Mouse (Mus musculus): ENCODE results near the gene Prpf19. TPM values are rescaled to one million over a fixed set of nuclear protein-coding genes. Genes with fewer than 3 reads are reported as not detected.

Gene Prpf19
- total RNA-seq (2014; rRNA removed; ENCODE audit: low replicate concordance) (362 and 463 TPM in 2 replicates), polyA plus RNA-seq (2015; fragmentation: Nextera tagmentation; extraction: Ambion mirVana) (33.0 and 36.8 TPM in 2 replicates)

DNA sequence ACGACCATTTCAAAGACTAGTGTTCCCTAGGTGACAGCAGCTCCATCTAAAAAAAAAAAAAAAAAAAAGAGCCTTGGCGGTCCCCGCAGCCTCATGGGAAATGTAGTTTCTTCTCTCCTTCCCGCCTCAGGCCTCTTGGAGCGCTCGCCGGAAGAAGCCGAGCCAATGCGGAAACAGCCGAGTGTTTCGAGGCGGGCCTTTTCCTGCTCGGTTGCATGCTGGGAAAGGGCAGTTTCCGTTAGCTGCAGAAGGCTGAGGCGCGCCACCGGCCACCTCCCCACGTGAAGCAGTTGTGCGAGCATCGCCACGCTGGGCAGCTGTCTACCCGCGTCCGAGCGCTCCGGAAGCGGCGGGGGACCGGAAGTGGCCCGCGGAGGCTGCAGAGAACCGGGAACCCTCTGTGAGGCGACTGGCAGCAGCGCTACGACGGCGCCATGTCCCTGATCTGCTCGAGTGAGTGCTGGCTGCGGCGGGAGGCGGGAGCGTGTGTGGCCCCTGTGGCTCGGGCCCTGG lies at the start of gene Prpf19:
Gene Prpf19 (plus strand): TSS at position 216 of the 513 bp plus-strand sequence.
- no peaks in the 10 kb centered on the region for H3K27me3 ChIP-seq (ENCODE audit: control insufficient read depth, insufficient read depth, low read length)
- peak; percentile 93 for ATAC-seq (ENCODE audit: insufficient read depth, low read depth)
- peaks cover 25% of the 10 kb centered on the region for H3K36me3 ChIP-seq (replicated peaks; ENCODE audit: control insufficient read depth, insufficient read depth, low read length)
- H3K4me1 ChIP-seq (ENCODE audit: control insufficient read depth, insufficient read depth) = peaks cover 25% of the 10 kb centered on the region
- WGBS = under 1% methylated on average over 42 of the region's 43 CpGs
- H3K27ac ChIP-seq (ENCODE audit: low read depth) = peak within 1 kb of the TSS; percentile 96
- DNase-seq (ENCODE audit: low spot score) = peak; percentile 99
- TF ChIP-seq EP300 (IDR thresholded peaks at IDR 0.05; ENCODE audit: low read depth) (0 out of 2 replicates have a peak, but pooled peaks have one; percentile 43), CTCF (IDR thresholded peaks at IDR 0.05; ENCODE audit: low read depth) (0 out of 2 replicates have a peak, but pooled peaks have one; percentile 5)
- peak within 1 kb of the TSS; percentile 93 for H3K4me3 ChIP-seq (ENCODE audit: low read depth, low read length)
- peak within 1 kb of the TSS; percentile 90 for H3K4me2 ChIP-seq (ENCODE audit: low read depth, low read length)
- no peaks in the 10 kb centered on the region for H3K9me3 ChIP-seq (replicated peaks; ENCODE audit: control insufficient read depth, low read length)
- peak within 1 kb of the TSS; percentile 96 for H3K9ac ChIP-seq (replicated peaks; ENCODE audit: low read depth, low read length)

DNA sequence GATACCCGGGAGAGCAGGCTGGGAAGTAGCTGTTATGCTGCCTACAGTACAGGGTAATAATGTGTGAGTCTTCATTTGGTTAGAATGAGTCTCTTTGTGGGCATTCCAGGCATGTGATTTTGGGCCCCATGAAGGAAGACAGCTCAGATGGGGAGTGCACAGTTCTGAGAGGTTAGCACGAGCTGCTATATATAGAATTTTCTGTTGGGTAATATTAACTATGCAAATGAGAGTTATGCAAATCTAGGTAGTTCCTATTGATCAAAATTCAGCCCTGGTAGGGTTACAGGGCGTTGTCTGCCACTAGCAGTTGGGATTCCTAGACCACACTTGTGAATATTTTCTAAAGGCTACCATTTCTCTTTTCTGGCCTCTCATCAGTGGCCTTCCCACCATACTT lies 49.6 kb upstream of the Prpf19 start:
- Histone ChIP-seq H3K27me3 (ENCODE audit: control insufficient read depth, insufficient read depth, low read length) (no peaks in the 10 kb centered on the region), H3K27ac (ENCODE audit: low read depth) (no peak overlapping the region), H3K4me1 (ENCODE audit: control insufficient read depth, insufficient read depth) (peaks cover 11% of the 10 kb centered on the region; the same call in 1 of the 2 replicates), H3K9ac (replicated peaks; ENCODE audit: low read depth, low read length) (no peak overlapping the region), H3K36me3 (replicated peaks; ENCODE audit: control insufficient read depth, insufficient read depth, low read length) (no peaks in the 10 kb centered on the region), H3K4me3 (ENCODE audit: low read depth, low read length) (no peak overlapping the region), H3K9me3 (replicated peaks; ENCODE audit: control insufficient read depth, low read length) (no peaks in the 10 kb centered on the region), H3K4me2 (ENCODE audit: low read depth, low read length) (no peak overlapping the region)
- WGBS = 80% methylated on average over 3 of the region's 3 CpGs
- ATAC-seq (ENCODE audit: insufficient read depth, low read depth) (no peak), DNase-seq (ENCODE audit: low spot score) (no peak)
- TF ChIP-seq EP300 (IDR thresholded peaks at IDR 0.05; ENCODE audit: low read depth) (no peak), CTCF (IDR thresholded peaks at IDR 0.05; ENCODE audit: low read depth) (no peak)

DNA sequence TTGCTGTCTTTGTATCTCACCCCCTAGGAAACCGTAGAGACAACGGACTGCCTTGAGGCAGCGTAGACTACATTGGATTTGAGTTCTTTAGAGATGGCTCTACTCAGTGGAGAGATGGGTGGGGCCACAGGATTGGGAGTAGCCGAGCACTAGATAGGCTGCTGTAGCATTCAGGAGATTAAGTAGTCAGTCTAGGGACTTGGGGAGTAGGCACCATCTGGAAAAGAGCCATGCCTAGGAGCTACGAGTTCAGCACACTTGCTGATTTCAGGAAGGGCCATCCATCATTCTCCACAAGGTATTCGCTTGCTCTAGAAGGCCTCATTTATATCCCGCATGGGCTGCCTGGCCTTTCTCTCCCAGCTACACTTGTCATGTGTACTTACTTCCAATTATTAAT lies 48.9 kb upstream of the Prpf19 start:
- no peaks in the 10 kb centered on the region for H3K27me3 ChIP-seq (ENCODE audit: control insufficient read depth, insufficient read depth, low read length)
- no peak overlapping the region for H3K9ac ChIP-seq (replicated peaks; ENCODE audit: low read depth, low read length)
- H3K36me3 ChIP-seq (replicated peaks; ENCODE audit: control insufficient read depth, insufficient read depth, low read length) = no peaks in the 10 kb centered on the region
- H3K4me2 ChIP-seq (ENCODE audit: low read depth, low read length) = no peak overlapping the region
- no peak overlapping the region for H3K27ac ChIP-seq (ENCODE audit: low read depth)
- WGBS = 69% methylated on average over 7 of the region's 7 CpGs
- ATAC-seq (ENCODE audit: insufficient read depth, low read depth) = no peak
- no peaks in the 10 kb centered on the region for H3K9me3 ChIP-seq (replicated peaks; ENCODE audit: control insufficient read depth, low read length)
- no peak overlapping the region for H3K4me3 ChIP-seq (ENCODE audit: low read depth, low read length)
- H3K4me1 ChIP-seq (ENCODE audit: control insufficient read depth, insufficient read depth) = peaks cover 11% of the 10 kb centered on the region; the same call in 1 of the 2 replicates
- no peak for DNase-seq (ENCODE audit: low spot score)
- TF ChIP-seq EP300 (IDR thresholded peaks at IDR 0.05; ENCODE audit: low read depth) (no peak), CTCF (IDR thresholded peaks at IDR 0.05; ENCODE audit: low read depth) (no peak)

DNA sequence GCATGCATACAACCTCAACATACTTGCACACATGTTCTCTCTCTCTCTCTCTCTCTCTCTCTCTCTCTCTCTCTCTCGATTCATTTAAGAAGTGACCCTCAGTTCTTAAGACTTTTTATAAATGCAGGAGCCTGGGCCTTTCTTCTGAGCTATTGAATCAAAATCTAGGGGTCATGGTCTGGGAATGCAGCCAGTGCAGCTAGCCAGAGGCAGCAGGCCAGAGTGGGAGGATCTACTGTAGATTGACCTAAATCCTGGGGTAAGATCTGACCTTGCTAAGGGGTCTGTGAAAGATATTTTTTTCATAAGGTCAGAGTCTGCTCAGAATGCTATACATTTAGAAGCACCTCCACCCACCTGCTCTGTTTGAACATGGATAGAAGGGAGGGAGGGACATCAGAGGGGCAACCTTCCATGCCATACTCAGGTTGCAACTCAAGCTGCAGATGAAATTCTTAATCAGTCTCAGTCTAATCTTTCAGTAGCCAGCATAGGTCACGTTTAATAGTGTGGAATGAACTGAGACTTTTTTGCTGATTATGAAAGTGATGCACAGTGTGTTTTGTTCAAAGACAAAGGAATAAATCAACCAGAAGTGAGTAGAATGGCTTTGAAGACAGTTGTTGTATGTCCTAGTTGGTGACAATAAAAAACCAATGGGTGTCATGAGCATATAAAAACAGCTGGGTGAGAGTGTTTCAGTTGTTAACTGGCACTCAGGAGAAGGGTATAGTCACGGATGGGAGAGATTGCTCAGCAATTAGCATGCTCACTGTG lies 47.5 kb upstream of the Prpf19 start:
- H3K36me3 ChIP-seq (replicated peaks; ENCODE audit: control insufficient read depth, insufficient read depth, low read length) = no peaks in the 10 kb centered on the region
- no peak overlapping the region for H3K4me3 ChIP-seq (ENCODE audit: low read depth, low read length)
- H3K27me3 ChIP-seq (ENCODE audit: control insufficient read depth, insufficient read depth, low read length) = no peaks in the 10 kb centered on the region
- H3K4me1 ChIP-seq (ENCODE audit: control insufficient read depth, insufficient read depth) = peaks cover 11% of the 10 kb centered on the region; the same call in 1 of the 2 replicates
- H3K4me2 ChIP-seq (ENCODE audit: low read depth, low read length) = no peak overlapping the region
- 36% methylated on average over 3 of the region's 3 CpGs for WGBS
- H3K27ac ChIP-seq (ENCODE audit: low read depth) = no peak overlapping the region
- no peak for DNase-seq (ENCODE audit: low spot score)
- H3K9ac ChIP-seq (replicated peaks; ENCODE audit: low read depth, low read length) = no peak overlapping the region
- no peaks in the 10 kb centered on the region for H3K9me3 ChIP-seq (replicated peaks; ENCODE audit: control insufficient read depth, low read length)
- ATAC-seq (ENCODE audit: insufficient read depth, low read depth) = no peak
- TF ChIP-seq CTCF (IDR thresholded peaks at IDR 0.05; ENCODE audit: low read depth) (no peak), EP300 (IDR thresholded peaks at IDR 0.05; ENCODE audit: low read depth) (no peak)

DNA sequence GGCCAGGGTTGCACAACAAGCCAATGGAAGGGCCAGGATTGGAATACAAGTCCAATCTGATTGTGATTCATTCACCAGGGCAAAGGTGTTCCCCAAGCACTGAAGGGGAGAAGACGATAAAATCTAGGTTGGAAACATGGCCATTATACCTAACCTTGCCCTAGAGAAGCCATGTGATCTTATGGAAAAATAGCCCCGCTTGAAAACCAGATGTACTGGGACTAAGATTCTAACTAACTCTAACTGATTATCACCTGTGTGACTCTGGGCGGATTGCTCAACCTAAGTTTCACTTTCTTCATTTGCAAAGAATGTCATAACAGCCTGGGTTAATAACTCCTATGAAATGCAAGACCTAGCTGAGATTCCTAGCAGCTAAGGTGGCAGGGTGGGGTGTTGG lies 39.6 kb upstream of the Prpf19 start:
- ATAC-seq (ENCODE audit: insufficient read depth, low read depth) = no peak

More for the DNA sequence above, 39.6 kb upstream of the Prpf19 start:
- Histone ChIP-seq H3K36me3 (replicated peaks; ENCODE audit: control insufficient read depth, insufficient read depth, low read length) (peaks cover 40% of the 10 kb centered on the region), H3K9me3 (replicated peaks; ENCODE audit: control insufficient read depth, low read length) (no peaks in the 10 kb centered on the region), H3K9ac (replicated peaks; ENCODE audit: low read depth, low read length) (no peak overlapping the region), H3K4me2 (ENCODE audit: low read depth, low read length) (no peak overlapping the region), H3K27ac (ENCODE audit: low read depth) (no peak overlapping the region), H3K4me1 (ENCODE audit: control insufficient read depth, insufficient read depth) (no peaks in the 10 kb centered on the region), H3K4me3 (ENCODE audit: low read depth, low read length) (no peak overlapping the region), H3K27me3 (ENCODE audit: control insufficient read depth, insufficient read depth, low read length) (no peaks in the 10 kb centered on the region)
- DNase-seq (ENCODE audit: low spot score) = no peak
- 81% methylated on average over 3 of the region's 3 CpGs for WGBS
- no peak for TF ChIP-seq CTCF (IDR thresholded peaks at IDR 0.05; ENCODE audit: low read depth)
- no peak for TF ChIP-seq EP300 (IDR thresholded peaks at IDR 0.05; ENCODE audit: low read depth)
